Mouse (Mus musculus) cerebellum, adult 2 months (tissue): Measurements from ENCODE around the gene Zbtb11.

Source experiments
- CTCF ChIP-seq: fragments of 200-500 bp; IDR thresholded peaks from 2 replicates; pipeline ENCODE4 v1.5.1; 2011; ENCODE audit warnings: low read depth, mild to moderate bottlenecking, control low read depth, low read length, moderate library complexity, borderline replicate concordance; ENCODE audit not compliant: insufficient read depth
- POLR2A ChIP-seq: fragments of 200-500 bp; IDR thresholded peaks from 2 replicates; pipeline ENCODE4 v1.6.1; 2011; ENCODE audit warnings: low read length, control low read depth, borderline replicate concordance; ENCODE audit not compliant: insufficient read depth

- no peak for TF ChIP-seq CTCF
- TF ChIP-seq POLR2A = no peak
These were observed 34.0 kb upstream of the Zbtb11 start for GRCm38 (mm10) chr16:55939703-55940102.
